Mouse (Mus musculus) naive thymus-derived CD4-positive, alpha-beta T cell, adult 2 months (primary cell): ENCODE measurements around the gene Coa3.
A peak's percentile ranks its signal among the peaks of the same experiment; 100 is the strongest.

Experiments used
- DNase-seq: peaks from one replicate; pipeline ENCODE4 v3.0.0-alpha.2; 2011; ENCODE audit warnings: low read depth

The Coa3 gene

DNA sequence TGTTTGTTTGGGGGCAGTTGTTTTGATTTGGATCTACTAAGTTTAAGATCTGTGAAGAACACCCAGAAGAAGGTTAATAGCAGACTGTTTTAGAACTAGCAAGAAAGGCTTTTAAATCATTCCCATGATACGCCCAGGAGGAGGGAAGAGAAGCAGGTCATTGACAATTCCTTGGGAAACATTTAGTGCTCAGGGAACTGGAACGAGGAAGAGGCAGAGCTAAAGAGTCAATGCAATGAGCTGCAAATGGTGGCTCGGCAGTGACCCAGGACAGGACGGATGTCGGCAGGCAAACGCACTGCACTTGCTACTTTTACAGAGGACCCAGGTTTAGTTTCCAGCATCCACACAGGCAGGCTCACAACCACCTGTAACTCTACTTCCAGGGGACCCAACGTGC lies 1.9 kb upstream of the Coa3 start:
- DNase-seq = no peak

- DNase-seq = no peak
These were observed 267 bp upstream of the Coa3 start for GRCm38 (mm10) chr11:101279193-101279569.

DNA sequence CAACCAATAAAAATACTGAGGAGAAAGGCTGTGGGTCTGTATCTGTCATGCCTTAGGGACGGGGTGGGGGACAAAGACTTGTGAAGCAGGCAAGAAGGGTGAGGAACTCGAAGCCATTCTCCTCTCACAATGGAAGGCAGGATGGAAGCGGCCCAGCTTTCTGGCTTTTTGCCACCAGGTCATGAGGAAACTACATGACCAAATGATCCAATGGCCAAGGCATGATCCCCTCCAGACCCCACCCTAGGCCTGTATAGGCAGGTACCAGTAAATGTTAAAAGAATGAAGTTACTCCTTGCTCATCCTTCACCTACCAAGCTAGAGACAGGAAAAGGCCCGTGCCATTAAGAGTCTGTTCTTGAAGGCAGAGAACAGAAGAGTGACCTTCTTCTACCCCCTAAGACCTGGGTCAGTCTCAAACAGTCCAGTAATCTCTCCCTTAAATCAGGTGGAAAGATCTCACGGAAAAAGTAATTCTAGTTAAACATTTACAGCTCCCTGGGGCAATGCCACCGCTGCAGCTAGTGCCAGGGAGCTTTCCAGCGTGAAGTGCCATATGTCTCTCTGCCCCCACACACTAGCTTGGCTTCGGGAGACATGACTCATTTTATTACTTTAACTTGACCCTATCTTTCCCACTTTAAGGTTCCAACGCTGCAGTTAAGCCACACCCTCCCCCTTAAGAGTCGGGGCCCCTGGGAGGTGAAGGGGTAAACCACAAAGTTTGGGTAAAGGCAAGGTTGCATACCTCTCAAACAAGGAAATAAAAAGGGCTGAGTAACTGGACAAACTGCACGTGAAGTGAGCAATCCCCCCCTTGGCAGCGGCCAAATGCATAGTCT lies 1.3 kb downstream of the Coa3 start:
- no peak for DNase-seq

DNA sequence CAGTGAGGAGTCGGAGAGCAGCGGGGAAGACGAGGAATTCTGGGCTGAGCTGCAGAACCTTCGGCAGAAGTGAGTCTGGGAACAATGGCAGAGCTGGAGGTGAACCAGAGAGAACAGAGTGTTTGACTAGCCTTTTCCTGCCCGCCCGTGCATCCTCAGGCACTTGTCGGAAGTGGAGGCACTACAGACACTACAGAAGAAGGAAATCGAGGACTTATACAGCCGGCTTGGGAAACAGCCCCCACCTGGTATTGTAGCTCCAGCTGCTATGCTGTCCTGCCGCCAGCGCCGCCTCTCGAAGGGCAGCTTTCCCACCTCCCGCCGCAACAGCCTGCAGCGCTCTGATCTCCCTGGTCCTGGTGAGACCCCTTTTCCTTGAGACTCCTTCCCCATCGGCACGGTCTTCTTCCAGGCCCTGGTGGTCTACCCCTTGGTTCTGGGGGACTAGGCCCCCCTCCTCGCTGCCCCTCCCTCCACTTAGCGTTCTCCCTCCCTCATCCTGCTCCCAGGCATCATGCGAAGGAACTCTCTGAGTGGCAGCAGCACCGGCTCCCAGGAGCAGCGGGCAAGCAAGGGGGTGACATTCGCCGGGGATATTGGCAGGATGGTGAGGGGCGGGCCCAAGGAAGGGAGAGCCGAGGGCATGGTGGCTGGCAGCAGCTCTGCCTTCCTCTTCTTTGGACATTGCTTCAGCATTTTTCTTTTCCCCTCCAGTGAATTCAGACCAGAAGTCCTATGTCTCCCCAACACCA lies 2.4 kb downstream of the Coa3 start:
- no peak for DNase-seq

GRCm38 (mm10) chr11:101275309-101275708 lies 3.6 kb downstream of the Coa3 start:
- no peak for DNase-seq

DNA sequence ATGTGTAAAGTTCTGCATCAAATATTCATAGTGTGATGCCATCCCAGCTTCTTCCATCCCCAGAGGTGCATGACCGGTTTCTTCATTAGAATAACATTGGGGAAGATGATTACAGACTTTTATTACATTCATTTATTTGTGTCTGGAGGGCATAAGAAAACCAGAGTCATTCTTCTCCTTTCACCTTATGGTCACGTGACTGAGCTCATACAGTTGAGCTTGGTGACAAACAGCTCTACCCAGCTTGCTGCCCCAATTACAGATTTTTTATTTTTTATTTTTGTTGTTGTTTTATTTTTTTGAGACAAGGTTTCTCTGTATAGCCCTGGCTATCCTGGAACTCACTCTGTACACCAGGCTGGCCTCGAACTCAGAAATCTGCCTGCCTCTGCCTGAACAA lies 6.5 kb downstream of the Coa3 start:
- DNase-seq = no peak

- DNase-seq = no peak
These were observed 9.3 kb downstream of the Coa3 start for GRCm38 (mm10) chr11:101269577-101270116.

DNA sequence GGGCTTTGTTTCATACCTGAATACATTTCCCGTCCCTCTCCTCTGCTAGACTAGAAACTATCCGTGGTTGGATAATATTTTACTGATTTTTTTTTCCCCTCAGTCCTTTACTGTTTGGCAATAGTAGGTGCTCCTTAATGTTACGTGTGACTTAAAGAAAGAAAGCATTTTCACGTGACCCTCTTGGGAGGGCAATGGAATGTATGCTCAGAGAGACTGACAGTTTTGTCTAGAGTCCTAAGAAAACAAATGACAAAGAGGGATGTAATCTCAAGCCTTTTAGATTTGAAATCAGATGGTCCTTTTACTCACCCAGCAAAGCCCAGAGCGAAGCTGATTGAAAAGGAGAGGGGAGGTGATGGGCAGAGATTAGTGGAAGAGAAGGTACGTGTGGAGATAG lies 13.0 kb downstream of the Coa3 start:
- no peak for DNase-seq

DNA sequence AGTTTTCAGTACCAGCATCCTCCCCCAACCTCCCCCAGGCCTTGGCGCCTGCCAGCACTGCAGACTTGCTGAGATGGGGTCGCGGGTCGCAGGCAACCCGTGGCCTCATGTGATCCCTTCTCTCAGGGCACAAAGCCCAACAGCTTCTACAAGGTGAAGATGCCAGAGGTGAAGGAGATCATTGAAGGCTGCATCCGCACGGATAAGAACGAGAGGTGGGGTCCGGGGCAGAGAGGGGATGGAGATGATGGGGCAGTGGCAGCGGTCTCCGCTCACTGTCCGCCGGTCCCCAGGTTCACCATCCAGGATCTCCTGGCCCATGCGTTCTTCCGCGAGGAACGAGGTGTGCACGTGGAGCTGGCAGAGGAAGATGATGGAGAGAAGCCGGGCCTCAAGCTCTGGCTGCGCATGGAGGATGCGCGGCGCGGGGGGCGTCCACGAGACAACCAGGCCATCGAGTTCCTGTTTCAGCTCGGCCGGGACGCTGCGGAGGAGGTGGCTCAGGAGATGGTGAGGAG lies 13.9 kb downstream of the Coa3 start:
- DNase-seq = no peak

DNA sequence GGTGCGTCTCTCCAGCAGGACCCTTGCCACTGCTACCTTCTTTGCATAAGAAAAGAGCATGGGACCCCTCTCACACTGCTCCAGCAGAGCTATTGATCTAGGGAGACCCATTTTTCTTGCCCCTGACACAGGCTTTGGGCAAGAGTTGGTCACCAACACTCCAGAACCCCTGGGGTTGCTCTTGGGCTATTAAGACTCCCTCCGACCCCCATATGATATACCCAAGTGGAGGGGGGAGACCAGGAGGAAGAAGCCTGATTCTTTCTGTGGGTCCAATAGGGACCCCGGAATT lies 15.0 kb downstream of the Coa3 start:
- no peak for DNase-seq

DNA sequence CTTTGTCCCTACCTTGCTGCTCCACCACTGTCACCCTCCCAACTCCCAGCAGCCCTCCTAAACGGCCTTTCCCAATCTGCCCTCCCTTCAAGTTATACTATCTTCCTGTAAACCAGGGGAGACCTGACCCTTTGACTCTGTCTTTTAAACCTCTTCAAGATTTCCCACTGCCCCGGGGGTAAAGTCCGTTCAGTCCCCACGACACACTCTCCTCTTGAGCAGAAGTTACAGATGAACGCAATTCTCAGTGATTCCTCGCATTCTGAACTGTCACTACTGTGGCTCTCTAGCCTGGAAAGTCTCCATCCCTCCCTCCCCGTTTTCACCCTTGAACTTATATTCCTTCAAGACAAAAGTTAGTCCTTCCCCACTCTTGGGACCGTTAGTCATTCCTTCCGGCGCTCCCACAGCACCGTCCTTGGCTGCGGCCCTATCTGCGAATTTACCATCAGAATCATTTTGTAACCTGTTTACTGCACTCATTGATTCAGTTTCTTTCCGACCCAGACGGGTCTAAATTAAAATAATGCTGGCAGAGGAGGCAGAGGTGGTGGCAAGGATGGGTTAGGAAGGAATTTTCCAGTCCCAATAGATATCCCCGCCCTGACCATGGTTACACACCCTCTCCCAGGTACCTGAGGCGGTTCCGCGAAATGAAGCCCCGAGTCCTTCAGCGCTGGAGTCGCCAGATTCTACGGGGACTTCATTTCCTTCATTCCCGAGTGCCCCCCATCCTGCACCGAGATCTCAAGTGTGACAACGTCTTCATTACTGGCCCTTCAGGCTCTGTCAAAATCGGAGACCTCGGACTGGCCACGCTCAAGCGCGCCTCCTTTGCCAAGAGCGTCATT lies 15.6 kb downstream of the Coa3 start:
- no peak for DNase-seq

DNA sequence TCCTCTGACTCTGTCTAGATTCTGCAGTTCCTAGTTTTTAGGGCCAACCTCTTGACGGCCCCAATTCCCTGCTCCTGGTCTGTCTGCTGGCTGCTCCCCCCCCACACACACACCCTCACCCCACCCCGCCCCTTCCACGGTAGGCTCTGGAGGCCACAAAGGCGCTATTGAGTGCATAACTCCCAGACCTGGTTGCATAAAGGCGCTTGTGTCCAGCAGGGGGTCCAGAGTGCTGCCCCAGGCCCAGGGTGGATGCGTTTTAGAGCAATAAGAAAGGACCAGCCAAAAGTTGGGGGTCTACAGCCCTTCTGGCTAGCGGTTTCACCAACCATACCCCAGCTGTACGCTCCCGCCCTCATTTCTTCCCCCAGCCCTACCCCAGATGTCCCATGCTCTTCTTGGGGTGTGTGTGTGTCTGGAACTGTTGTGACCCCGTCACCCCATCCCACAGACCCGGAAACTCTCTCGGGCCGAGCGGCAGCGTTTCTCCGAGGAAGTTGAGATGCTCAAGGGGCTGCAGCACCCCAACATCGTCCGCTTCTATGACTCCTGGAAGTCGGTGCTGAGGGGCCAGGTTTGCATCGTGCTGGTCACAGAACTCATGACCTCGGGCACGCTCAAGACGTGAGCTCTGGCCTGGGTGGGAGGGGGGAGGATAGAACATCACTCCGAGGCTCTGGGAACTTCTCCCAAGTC lies 16.5 kb downstream of the Coa3 start:
- DNase-seq = peak; percentile 24

GRCm38 (mm10) chr11:101260826-101261380 lies 18.0 kb downstream of the Coa3 start:
- peak; percentile 39 for DNase-seq

GRCm38 (mm10) chr11:101259948-101260825 lies 18.7 kb downstream of the Coa3 start, which contains the start of gene Wnk4:
Gene Wnk4, plus strand, starts transcription at chr11:101260567.
- DNase-seq = peak; percentile 29

- DNase-seq = no peak
These were observed 19.6 kb downstream of the Coa3 start for GRCm38 (mm10) chr11:101259261-101259712.

- no peak for DNase-seq
These were observed 22.8 kb downstream of the Coa3 start for GRCm38 (mm10) chr11:101255826-101256775.

GRCm38 (mm10) chr11:101253613-101254389 lies 25.1 kb downstream of the Coa3 start, which contains the start of gene Vps25:
Gene Vps25, plus strand, starts transcription at chr11:101253707.
- peak; percentile 89 for DNase-seq

DNA sequence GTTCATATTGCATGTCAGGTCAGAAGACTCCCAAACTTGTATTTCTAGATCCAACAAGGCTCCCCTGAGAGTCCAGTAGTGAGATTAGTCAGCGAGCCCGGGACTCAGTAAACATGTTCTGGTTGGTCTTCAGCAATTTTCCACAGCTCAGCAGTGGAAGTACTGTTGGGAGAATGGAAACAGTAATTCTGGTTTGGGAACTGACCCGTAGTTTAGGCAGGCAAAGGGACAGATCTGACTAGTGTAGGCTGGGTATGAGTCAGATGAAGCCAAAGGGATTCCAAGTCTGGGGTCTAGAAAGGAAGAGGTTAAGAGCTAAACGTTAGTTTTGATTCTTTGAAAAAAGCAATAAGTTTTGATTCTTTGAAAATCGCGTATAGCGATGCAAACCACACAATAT lies 26.0 kb downstream of the Coa3 start:
- peak; percentile 65 for DNase-seq
